Mouse (Mus musculus) CH12.LX (cell line): ENCODE results near the gene Cblb.

Source experiments
- CTCF ChIP-seq, 2 experiments: IDR thresholded peaks in 1 of 2; conservative IDR thresholded peaks in 1 of 2; 2 replicates each; pipeline ENCODE4 v1.5.1; 2011 to 2012; ENCODE audit warnings: low read depth in 2 of 2, low read length in 2 of 2, improper control_type of control experiment in 1 of 2, inconsistent platforms in 1 of 2, mild to moderate bottlenecking in 1 of 2, moderate library complexity in 1 of 2
- E2F4 ChIP-seq: IDR thresholded peaks from 2 replicates; pipeline ENCODE4 v1.6.1; 2011; ENCODE audit warnings: low read depth, low read length, improper control_type of control experiment; ENCODE audit not compliant: insufficient replicate concordance
- KAT2A ChIP-seq: IDR thresholded peaks from 2 replicates; pipeline ENCODE4 v1.6.1; 2012; ENCODE audit warnings: low read length, improper control_type of control experiment, inconsistent platforms; ENCODE audit not compliant: insufficient replicate concordance
- POLR2A ChIP-seq: IDR thresholded peaks from 2 replicates; pipeline ENCODE4 v1.6.1; 2011; ENCODE audit warnings: low read depth, mild to moderate bottlenecking, improper control_type of control experiment, low read length
- TCF12 ChIP-seq: IDR thresholded peaks from 2 replicates; pipeline ENCODE4 v1.6.1; 2014; ENCODE audit warnings: low read depth, mild to moderate bottlenecking, inconsistent platforms, low read length, improper control_type of control experiment
- ZMIZ1 ChIP-seq: IDR thresholded peaks from 2 replicates; pipeline ENCODE4 v1.6.1; 2012; ENCODE audit warnings: low read depth, mild to moderate bottlenecking, inconsistent platforms, low read length, improper control_type of control experiment

- TF ChIP-seq POLR2A (no peak), E2F4 (no peak), KAT2A (no peak), ZMIZ1 (no peak), TCF12 (no peak), CTCF (conservative IDR thresholded peaks at IDR 0.05 in 1 of 2, IDR thresholded peaks at IDR 0.05 in 1 of 2; ENCODE audit: low read depth in 2 of 2, low read length in 2 of 2) (no peak)
These were observed 94.9 kb downstream of the Cblb start for GRCm38 (mm10) chr16:52125896-52126295.
